Mouse (Mus musculus): Measurements from ENCODE around the gene Tm9sf4. TPM values are rescaled to one million over a fixed set of nuclear protein-coding genes. Genes with fewer than 3 reads are reported as not detected.
A peak's percentile ranks its signal among the peaks of the same experiment; 100 is the strongest.

The Tm9sf4 gene
- total RNA-seq (2021), result 10 to 100 TPM; 66.4 to 69.6 TPM

GRCm38 (mm10) chr2:153160844-153161683, at the start of gene Tm9sf4:
Gene Tm9sf4, plus strand, starts transcription at chr2:153161303.
- intact Hi-C loops (cut with DNase I), result loop anchor here (5.0 kb wide), 1 partner anchor 76 kb away; no protein-coding TSS in a partner anchor
- DNase-seq, result peak; percentile 95 to 97

DNA sequence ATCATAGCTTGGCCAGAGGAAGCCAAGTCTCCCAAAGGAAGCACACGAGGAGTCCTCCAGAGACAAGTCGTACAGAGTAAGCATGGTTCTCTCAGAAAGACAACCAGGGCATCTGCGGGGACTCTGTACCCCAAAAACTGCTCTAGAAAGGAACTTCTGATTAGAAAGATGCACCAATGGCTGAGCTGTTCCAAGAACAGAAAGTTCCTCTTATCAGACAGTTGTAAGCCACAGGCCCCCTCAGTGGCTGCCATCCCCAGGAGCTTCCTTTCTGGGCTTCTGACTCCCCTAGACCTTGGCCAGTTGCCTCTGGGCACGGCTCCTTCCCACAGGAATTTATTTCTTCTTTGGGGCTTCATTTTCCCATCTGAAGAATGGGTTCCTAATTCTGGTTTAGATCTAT, 45.4 kb upstream of the Tm9sf4 start:
- DNase-seq, result no peak
- intact Hi-C loops (cut with DNase I), result no loop called here

DNA sequence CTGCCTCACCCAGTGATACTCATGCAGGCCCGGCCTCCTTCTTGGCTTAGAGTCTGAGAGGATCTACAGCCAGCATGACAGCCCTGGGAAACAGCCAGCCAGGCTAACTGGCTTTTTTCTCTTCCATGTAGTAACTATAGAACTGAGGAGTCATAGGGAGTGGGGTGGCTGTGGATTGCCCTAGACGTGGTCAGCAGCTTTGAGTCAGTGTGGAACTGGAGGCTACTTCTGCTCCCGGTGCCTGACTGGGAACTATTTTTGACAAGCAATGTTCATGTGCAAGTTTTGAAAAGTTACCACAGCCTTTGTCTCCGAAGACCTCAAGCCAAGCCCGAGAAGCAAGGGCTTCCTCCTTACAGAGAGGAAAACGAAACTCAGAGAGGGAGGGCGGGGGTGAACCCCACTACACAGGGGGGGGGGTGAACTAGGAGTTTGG, 44.0 kb upstream of the Tm9sf4 start:
- DNase-seq, result peak; percentile 25 to 39
- intact Hi-C loops (cut with DNase I), result no loop called here

- no peak for DNase-seq
- intact Hi-C loops (cut with DNase I), result no loop called here
These were observed 41.6 kb upstream of the Tm9sf4 start for GRCm38 (mm10) chr2:153119488-153119887.

GRCm38 (mm10) chr2:153120126-153120525, 41.0 kb upstream of the Tm9sf4 start:
- intact Hi-C loops (cut with DNase I), result no loop called here

GRCm38 (mm10) chr2:153121821-153122615, 39.1 kb upstream of the Tm9sf4 start:
- intact Hi-C loops (cut with DNase I), result no loop called here
- no peak for DNase-seq

More at GRCm38 (mm10) chr2:153120126-153120525, 41.0 kb upstream of the Tm9sf4 start:
- DNase-seq, result no peak

- intact Hi-C loops (cut with DNase I), result no loop called here
- no peak for DNase-seq
These were observed 38.4 kb upstream of the Tm9sf4 start for GRCm38 (mm10) chr2:153122701-153123100.

DNA sequence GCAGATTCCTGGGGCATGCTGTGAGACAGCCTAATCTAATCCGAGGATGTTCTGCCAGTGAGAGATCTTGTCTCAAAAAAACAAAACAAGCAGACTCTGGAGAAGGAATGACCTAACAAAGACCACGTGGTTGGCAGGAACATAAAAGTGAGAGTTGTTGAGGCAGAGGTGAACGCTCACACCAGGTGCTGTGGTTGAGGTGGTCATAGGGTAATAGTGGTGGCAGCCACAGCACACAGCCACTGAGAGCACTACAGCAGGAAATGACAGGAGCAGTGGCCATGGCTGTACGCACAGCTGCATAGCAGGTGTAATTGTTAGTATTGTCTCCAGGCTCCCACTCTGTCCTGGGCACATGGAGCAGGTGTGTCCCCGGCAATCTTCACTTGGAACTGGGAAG, 35.2 kb upstream of the Tm9sf4 start:
- intact Hi-C loops (cut with DNase I), result no loop called here
- no peak for DNase-seq

DNA sequence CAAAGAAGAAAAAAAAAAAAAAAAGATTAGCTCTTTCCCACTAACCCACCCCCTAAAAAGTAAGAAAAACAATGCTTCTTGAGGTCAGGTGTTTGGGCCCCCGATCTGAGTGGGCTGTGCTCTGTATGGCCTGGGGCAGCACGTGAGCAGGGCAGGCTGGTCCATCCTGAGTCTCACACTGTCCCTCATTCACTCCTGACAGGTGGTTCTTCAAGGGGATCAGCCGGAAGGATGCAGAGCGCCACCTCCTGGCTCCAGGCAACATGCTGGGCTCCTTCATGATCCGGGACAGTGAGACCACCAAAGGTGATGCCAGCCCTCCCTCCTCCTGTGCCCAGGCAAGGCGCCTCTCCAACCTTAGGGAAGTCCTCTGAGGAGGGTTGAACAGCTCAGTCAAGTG, 30.1 kb upstream of the Tm9sf4 start:
- intact Hi-C loops (cut with DNase I), result no loop called here
- peak in 1 of 2 experiments; percentile 24 for DNase-seq

- intact Hi-C loops (cut with DNase I), result no loop called here
- no peak for DNase-seq
These were observed 26.9 kb upstream of the Tm9sf4 start for GRCm38 (mm10) chr2:153134237-153134636.

GRCm38 (mm10) chr2:153136211-153136610, 24.9 kb upstream of the Tm9sf4 start:
- no peak for DNase-seq
- intact Hi-C loops (cut with DNase I), result no loop called here

DNA sequence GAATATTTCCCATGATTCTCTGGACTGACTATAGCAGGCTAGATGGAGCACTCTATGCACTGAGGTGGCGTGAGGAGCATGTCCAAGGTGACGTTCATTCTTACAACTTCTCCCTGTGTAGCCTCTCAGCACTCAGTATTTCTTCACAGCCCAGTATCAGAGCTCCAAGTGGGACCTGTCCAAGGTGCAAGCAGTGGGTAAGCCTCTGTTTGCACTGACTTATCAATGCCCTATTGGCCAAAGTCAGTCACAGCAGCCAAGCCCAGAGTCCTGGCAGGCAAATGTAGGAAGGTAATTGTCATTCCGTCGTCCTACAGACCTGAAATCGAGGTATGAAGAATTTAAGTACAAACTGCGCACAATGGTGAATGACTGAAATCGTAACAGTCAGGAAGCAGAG, 21.9 kb upstream of the Tm9sf4 start:
- intact Hi-C loops (cut with DNase I), result no loop called here

DNA sequence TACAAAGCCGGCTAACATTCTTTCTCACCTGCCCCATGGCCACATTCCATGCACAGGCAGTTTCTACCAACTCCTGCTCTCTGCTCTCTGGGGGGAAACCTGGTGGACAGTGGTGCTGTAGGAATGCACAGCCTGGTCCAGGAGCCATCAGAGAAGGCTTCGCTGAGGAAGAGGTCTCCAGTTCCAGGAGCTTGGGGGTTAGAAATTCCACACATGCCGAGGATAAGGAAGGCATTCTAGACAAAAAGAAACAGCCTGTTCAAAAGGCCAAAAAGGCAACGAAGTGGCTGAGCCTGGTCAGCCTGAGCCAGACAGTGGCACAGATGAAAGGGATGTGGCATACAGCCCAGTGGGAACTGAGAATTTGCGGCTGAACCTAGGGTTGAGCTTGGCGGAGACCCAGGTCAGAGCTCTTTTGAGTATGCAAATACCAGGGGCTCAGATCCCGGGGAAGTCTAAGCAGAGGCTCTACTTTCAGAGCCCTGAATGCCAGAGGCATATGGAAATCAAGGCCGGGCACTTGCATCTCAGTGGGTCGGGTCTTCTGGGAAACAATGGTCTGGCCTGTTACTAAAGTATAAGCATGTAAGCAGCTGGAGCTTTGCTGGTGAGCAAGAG, 21.0 kb upstream of the Tm9sf4 start:
- intact Hi-C loops (cut with DNase I), result no loop called here
- DNase-seq, result peak; percentile 61 to 79

More for the DNA sequence above, 21.9 kb upstream of the Tm9sf4 start:
- no peak for DNase-seq

- DNase-seq, result peak; percentile 60 to 82
- intact Hi-C loops (cut with DNase I), result loop anchor here (1.0 kb wide), 3 partner anchors 61 to 227 kb away; no protein-coding TSS in a partner anchor
These were observed 18.4 kb upstream of the Tm9sf4 start for GRCm38 (mm10) chr2:153142620-153143199.

DNA sequence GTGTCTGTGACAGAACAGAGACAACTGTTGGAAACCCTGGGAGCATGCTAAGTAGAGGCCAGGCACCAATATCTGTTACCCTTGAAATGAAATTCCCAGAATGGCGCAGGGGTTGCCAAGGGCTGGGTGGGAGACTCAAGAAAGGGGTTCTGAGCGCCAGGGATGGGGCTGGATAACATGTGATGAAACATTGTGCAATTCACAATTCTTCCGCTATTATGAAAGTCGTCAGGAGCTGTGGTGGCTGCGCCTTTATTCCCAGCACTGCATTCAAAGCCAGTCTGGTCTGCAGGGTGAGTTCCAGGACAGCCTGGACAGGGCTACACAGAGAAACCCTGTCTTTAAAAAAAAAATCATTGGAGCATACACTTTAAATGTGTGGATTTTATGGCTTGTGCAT, 15.8 kb upstream of the Tm9sf4 start:
- intact Hi-C loops (cut with DNase I), result loop anchor here (5.0 kb wide), 1 partner anchor 97 kb away; the partner anchor contains the start of genes Plagl2 and Pofut1
- no peak for DNase-seq

DNA sequence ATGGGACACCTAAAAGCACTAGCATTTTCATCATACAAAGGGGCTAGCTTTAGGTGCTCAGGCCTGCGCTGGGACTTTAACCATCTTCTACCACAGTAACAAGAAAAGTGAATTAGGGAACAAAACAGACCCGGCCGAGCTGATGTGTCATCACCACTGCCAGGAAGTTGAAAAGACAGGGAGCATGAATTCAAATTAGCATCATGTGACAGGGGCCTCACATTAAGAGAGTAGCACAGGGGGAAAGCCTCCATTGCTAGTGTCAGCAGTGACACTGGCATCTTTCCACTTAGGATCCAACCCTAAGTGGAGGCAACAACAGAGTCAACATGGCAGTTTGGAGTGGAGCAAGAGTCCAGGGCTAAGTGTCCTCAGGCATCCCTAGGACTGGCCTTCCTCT, 13.9 kb upstream of the Tm9sf4 start:
- no peak for DNase-seq
- intact Hi-C loops (cut with DNase I), result loop anchor here (1.0 to 5.0 kb wide), 2 partner anchors 95 to 439 kb away; partner anchors contain the start of genes Plagl2 and Pofut1

GRCm38 (mm10) chr2:153147715-153148114, 13.4 kb upstream of the Tm9sf4 start:
- intact Hi-C loops (cut with DNase I), result loop anchor here (1.0 to 5.0 kb wide), 3 partner anchors 95 to 439 kb away; partner anchors contain the start of genes Plagl2 and Pofut1
- peak; percentile 83 to 89 for DNase-seq

GRCm38 (mm10) chr2:153149742-153150141, 11.4 kb upstream of the Tm9sf4 start:
- intact Hi-C loops (cut with DNase I), result loop anchor here (2.0 to 5.0 kb wide), 2 partner anchors 93 to 265 kb away; partner anchors contain the start of genes Plagl2 and Pofut1
- no peak for DNase-seq

GRCm38 (mm10) chr2:153151026-153151425, 10.1 kb upstream of the Tm9sf4 start:
- intact Hi-C loops (cut with DNase I), result no loop called here
- no peak for DNase-seq
